Mouse (Mus musculus) common myeloid progenitor, adult 5-6 weeks (primary cell): ENCODE results near the gene Dbf4. TPM values are rescaled to one million over a fixed set of nuclear protein-coding genes. Genes with fewer than 3 reads are reported as not detected.

Source experiments
- ATAC-seq: replicated peaks from 2 replicates; pipeline ENCODE4 v1.8.0; 2016; ENCODE audit warnings: low read depth, mild to moderate bottlenecking, moderate TSS enrichment, inconsistent platforms; ENCODE audit not compliant: poor library complexity, severe bottlenecking
- total RNA-seq: library from RNA; stranded (forward); fragments of 200-1000, 187-1606 nt; gene quantifications from 2 replicates; pipeline ENCODE4 v1.2.3, GENCODE M21; 2017

Dbf4 gene
- 55.9 and 106 TPM in 2 replicates for total RNA-seq

DNA sequence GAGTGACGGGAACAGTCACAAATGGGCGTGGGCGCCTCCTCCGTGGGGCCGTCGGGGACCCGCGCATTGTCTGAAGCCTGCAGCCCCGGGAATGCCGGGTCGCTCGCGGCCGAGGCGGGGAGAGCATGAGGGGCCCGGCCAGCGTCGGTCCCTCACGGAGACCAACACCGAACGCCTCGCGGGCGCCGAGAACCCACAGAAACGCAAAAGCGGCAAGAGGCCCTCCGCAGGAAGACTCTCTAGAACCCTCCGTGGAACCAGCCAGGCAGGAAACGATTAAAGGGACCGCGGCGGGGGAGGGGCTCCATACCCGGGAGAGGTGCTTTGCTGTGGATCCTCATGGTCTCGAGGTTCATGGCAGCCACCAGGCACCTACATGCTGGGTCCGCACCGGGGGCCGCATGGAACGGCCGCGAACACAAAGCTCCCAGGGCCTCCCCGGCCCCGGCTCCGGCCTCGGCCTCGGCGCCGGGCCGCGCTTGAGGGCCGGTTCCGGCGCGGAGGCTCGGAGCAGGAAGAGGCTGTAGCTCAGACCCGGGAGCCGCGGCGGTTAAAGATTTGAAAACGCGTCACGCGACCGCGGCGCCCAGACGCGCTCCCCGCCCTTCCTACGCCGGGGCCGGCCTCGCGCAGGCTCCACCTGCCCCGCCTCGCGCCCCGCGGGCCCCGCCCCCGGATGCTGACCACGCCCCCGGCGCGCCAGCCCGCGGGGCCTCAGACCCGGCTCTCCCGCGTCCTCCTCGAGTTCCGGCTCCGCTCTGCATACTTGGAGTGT lies at the start of gene Dbf4, which contains the start of gene Slc25a40:
TSS of gene Dbf4 (minus strand) at position 560 of the 775 bp plus-strand sequence.
TSS of gene Slc25a40 (plus strand) at position 694 of the 775 bp plus-strand sequence.
- ATAC-seq = peak; percentile 84

DNA sequence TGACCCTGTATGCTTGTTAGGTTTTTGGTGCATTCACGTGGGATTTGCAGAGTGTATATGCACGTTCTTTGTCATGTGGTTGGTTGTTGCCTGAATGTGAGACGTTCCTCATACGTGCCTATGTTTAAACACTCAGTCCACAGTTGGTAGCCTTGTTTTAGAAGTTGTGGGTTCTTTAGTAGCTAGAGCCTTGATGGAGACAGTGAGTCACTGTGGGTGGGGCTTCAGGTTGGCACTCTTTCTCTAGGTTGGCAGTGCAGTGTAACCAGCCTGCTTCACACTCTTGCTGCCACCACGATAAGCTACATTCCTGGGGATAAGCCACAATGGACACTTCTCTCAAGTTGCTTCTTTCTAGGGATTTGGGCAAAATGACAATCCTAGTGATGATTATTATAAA lies 34.0 kb upstream of the Dbf4 start:
- ATAC-seq = 0 out of 2 replicates have a peak, but pooled peaks have one; percentile 29

DNA sequence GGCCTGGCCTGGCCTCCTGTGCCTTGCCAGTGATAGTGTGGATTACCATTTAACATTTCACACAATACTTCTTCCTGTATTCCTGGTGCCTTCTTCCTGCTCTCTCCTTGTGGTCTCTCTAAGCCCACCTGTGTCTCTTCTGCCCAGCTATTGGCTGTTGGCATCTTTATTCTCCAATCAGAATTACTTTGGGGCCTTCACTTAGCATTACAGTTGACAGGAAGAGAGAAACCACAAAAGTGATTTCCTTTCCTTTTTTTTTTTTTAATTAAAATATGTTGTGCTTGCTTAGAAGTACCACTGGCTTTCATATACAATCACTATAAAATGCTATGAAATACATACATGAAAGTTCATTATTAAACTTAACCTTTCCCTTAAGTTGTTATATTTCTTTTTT lies 33.0 kb upstream of the Dbf4 start:
- 0 out of 2 replicates have a peak, but pooled peaks have one; percentile 15 for ATAC-seq

DNA sequence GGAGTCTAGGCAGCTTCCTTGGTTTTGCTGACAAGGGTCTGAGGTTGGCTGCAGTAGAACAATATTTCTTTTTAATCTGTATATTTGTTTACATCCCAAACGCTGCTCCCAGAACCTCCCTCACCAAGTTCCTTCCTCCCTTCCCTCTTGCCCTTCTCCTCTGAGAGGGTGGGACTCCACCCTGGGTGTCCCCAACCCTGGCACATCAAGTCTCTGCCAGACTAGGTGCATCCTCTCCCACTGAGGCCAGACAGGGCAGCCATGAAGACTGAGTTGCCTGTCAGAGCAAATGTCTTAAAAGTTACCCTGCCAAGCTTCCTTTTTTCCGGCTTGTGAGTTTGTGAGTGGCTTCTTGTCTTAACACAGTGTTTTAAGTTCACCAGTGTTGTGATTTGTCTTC lies 16.6 kb upstream of the Dbf4 start:
- no peak for ATAC-seq

DNA sequence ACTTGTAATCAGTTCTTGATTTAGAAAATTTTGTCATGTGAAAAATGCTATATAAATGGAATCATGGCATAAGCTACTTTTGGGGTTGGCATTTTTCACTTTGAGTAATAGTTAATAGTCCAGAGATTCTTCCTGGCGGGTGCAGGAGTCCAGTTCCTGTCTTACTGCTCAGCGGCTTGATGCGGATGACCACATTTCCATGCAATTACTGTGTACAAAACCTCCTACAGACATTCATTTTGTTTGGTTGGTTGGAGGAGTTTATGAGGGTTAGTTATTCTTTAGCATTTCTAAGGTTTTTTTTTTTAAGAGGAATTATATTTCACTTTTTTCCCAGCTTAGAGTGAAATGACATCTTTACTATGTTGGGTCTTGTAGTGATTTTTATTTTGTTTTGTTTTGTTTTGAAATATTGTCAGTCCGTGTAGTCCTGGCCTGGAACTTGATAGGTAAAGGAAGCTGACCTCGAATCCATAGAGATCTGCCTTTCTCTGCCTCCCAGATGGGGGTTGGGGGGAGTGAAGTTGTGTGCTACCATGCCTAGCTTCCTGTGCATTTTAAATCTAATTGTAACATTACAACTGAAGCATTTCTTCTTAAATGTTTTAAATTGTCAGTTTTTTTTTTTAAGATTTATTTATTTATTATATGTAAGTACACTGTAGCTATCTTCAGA lies 15.1 kb upstream of the Dbf4 start:
- no peak for ATAC-seq

DNA sequence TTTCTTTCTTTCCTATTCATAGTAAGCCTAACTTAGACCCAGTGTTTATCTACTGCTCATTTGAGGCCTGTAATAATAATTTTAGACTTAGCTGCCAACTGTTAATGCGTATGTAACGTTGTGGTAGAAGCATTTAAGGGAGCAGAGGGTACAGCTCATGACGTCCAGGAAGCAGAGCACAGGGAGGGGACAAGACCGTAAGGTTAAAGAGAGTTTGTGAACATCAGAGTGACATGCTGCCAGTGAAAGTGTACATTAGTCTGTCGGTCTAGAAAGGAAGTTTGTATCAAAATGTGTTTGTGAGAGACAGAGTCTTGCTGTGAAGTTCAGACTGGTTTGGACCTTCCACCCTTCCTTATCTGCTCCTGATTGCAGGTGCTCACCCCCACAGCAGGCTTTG lies 3.4 kb upstream of the Dbf4 start:
- no peak for ATAC-seq

DNA sequence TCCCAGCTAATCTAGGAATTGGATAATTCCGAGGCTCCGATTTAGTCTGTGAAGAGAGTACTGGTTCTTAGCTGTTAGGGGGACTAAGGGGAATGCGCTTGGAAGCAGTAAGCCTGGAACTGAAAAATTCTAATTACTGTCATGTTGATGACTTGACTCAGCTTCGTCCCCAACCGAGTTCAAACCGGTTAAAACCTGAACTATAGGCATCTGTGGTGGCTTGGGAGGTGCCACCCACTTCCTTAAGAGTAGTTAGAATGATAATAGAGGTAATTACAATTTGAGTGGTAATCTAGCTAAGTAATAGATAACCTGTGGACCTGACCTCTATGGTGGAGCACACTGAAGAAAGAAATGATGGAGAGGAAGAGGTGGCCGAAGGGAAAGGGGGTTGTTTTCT lies 1.6 kb upstream of the Dbf4 start:
- no peak for ATAC-seq

DNA sequence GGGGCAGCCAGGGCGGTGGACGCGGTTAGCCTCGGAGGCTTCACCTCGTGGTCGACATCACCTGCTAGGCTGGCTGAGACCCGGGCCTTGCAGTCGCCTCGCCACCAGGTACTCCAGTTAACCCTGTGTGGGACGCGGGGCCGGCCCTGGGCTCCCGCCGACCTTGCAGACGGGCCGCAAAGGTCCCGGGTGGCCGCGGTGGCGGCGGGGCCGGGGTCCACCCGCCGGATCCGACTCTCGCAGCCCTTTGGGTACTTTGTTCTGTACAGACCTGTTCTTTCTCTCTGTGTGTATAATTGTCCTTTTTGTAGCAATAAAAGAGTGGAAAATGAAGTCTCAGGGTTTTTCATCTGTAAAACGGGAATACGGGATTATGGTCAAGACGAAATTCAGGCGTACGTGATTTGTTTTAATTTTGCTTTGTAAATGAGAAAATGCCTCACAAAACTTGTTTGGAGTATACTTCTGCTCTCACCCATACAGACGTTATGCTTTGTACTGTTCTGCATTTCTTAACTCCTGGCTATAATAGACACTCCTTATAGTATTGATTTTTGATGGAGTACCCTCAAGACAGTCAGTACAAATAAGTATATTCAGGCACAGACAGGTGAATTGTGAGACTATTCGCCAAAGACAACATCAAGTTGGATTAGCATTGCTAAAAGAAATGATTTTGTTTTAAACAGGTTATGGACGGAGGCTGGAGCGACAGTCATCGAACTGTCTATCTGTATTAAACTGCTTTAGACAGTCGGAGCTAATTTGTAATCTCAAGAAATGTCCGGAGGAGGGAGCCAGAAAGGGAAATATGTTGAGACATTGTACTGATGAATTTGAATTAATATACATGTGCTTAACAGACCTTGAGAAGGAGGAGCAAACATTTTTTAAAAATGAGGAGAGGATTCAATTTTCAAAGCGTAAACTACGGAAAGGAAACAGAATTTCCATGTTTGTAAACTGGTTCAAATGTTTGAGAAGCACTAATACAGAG lies 714 bp upstream of the Dbf4 start:
- peak; percentile 43 for ATAC-seq

DNA sequence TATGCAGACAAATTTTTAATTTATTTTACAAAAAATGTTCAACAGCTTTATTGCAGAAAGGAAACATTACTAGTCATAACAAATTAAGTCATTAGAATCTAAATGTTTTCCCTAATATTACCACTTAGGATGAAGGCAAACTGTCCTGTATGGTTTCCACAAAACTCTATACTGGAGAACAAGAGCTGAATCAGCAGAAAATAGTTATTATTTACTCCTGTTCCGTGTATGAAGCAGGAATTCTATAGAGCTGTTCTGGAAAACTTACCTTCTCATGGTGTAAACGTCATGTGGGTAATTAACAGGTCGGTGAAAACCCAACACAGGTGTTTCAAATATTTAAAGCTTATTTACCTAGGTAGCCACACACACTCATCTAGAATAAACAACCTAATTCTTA lies 1.1 kb downstream of the Dbf4 start:
- no peak for ATAC-seq

DNA sequence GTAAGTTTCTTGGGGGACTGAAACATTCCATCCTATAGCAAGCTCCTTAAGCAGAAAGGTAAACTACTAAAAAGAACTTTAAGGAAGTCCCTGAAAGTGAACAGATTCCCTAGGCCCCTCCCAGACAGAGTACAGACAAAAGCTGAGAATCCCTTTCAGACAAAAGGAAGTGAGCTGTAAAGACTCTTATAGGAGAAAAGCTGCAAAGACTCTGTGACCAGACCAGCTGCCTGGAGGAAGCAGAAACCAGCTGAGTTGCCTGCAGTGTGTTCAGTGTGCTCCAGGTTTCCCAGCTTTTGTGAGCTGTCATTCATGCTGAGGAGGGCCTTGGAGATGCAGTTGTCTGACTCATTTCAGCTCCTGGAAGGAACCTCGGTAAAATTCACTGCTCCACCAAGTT lies 5.1 kb downstream of the Dbf4 start:
- peak; percentile 45 for ATAC-seq

DNA sequence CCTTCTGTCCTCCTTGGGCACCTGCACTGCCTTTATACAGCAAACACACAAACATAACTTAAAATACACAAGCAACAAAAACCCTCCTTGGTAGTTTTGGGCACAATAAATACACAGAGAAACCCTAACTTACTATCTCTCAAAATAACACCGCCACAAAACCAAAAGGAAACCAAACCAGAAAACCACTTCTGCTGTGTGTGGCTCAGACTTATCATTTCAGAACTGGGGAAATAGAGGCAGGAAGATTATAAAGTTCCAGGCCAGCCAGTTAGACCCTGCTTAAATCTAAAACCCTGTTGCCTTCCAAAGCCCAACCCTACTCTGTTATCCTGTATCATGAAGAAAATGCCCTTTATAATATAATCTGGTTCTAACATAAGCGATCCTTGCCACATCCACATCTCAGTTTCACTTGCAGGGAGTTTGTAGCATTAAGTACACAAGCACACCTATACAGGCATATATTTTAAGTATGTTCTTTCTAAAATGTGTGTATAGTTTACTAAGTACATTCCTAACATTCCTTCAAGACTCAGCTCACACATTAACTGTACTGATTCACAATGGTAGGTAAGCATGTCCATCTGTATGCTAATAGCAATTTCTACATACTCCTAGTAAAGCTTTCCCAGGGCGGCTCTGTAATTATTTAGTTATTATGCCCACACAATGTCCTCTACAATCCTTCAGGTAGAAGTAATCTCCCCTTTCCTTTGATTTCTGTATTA lies 5.7 kb downstream of the Dbf4 start:
- ATAC-seq = peak; percentile 56

DNA sequence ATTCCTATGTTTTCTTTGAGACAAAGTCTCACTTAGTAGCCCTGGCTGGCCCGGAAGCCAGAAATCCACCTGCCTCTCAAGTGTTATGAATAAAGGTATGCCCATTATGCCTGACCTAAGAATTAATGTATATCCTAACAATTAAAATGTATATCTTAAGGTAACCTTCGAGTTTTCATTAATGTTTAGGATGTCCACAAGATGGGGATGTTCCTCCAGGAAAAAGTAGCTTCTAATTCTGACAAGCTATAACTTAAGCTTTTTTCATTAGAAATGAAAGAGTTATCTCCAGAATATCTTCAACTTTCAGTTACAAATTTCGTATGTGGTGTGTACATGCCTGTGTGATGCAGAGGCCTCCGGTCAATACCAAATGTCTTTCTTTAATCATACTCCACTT lies 13.8 kb downstream of the Dbf4 start:
- ATAC-seq = no peak

DNA sequence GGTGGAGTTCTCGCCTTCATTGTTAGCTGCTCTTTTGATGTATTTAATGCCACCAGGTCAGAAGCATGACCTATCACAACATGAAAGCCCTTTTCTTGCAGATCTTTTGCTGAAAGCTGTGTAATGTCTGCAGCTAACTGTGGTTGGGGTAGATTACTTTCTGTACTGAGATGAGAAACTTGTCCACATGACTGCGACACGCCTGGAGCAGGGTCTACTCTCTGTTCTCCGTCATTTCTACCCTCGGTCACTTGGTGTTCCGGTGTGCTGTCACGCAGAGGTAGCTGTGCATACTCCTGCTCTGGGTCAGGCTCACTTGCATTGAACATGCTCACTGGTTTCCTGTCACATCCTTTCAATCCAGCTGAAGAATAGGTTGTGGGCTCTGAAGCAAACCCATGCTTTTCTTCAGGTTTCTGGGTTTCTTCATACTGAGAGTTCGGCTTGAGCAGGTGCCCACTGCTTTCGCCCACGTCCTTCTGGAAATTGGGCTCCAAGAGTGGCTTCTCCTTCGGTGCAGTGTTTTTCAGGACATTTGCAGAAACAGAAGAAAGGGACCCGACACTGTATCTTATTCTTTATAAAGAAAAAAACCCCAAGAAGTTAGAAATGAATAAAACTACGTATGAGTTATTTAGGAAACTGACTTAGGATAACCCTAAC lies 24.8 kb downstream of the Dbf4 start:
- no peak for ATAC-seq

DNA sequence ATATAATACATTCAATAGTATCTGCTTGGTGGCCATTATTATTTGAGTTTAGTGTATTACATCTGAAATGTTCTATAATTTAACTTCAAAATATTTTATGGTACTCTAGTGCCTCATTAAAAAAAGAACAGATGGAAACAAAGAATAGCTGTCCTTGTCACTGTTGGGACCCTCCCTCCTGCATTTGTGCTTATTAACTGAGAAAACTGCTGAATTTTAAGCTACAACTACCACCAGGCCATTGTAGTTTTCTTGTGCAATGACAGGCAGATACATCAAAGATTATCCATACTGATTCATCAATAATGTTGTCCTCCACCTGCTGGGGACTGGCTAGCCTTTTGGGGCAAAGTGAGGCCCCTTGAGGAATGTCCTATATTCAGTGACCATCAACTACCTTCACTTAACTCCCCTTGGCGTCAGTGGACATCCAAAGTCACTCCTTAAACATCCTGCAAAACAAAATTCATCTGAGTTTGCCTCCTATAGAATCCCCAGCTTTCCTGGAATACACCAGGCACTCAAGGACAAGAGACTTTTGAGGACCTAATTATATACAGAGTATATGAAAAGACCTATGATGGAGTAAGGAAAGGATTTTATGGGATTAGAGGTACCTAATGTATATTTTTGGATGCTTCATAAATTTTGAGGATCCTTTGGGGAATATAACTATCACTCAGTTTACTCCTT lies 28.5 kb downstream of the Dbf4 start:
- ATAC-seq = no peak

DNA sequence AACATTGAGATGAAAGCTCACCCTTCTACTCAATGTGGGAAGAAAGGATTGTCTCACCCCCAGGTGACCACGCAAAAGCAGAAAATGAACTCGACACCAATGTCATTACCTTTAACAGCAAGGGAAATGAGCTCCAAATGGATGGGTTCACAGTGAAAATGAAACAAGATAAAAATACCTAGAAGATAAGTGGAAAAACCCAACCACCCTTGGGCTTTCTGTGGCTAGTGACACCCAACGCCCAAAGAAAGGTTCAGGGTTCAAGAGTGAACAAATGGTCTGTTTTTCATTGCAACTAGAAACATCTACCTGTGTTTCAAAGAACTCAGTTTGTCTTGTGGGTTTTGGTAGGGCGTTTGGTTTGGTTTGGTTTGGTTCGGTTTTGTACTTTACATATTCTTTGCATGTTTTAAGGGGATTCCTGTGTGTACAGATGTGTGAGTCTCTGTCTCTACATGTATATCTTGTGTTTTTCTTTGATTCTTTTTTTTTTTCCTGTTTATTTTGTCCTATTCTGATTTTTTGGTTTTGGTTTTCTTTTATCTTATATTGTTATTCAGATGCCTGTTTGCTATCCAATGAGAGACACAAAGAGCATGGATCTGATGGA lies 48.1 kb downstream of the Dbf4 start:
- ATAC-seq = no peak

DNA sequence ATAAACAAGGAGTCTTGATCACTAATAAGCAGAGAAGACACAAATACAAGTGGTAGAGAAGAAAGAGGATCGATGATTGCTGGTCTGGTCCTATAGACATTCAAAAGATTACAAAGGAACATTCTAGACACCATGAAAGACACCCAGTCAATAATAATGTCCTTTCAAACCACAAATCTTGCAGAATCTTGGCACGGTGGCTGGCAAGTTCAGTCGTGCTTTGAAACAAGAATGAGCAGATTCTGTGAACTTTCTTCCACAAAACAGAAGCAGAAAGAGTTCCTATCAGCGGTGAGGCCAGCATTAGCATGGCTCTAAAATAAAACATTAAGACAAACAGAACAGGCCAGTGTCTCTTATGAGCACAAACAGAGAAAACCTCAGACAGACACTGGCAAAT lies 49.1 kb downstream of the Dbf4 start:
- ATAC-seq = no peak

DNA sequence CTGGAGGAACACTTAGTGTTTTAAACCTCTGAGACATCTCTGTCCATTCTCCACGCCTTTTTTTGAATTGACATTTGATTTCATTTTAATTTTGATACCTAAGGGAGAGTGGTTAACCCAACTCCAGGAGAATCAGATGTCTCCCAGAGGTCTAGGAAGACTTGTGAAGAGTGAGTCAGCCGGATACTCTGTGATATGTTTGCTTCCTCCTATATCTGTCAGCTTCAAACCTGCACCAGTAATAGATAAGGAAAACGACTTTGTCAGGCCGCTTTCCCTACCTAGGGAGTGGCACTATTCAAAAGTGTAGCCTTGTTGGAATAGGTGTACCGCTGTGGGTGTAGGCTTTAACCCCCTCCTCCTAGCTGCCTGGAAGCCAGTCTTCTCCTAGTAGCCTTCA lies 53.7 kb downstream of the Dbf4 start:
- ATAC-seq = no peak

DNA sequence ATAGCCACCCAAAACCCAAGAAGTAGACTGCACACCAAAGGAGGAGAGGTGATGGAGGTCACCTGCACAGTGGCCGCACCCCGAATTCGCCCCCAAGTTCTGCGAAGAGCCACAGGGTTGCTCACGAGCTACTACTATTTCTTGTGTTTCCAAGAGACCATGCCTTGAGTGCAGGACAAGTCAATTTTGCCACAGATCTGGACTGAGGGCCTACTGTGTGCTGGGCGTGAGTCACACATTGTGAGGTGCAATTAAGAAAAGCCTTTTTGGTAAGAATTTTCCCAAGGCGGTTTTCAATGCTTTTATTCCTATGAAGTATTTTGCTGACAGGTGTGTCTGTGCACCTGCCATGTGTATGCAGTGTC lies 54.2 kb downstream of the Dbf4 start:
- no peak for ATAC-seq
